Mouse (Mus musculus): ENCODE results near the gene Smyd1. TPM values are rescaled to one million over a fixed set of nuclear protein-coding genes. Genes with fewer than 3 reads are reported as not detected.

The Smyd1 gene
- polyA plus RNA-seq, 1 experiment from 2014 or later = 0.15 TPM

- Histone ChIP-seq H3K4me1 (0 out of 2 replicates have a peak, but pooled peaks cover 4% of the 10 kb centered on the region), H3K4me3 (no peak overlapping the region), H3K27me3 (ENCODE audit: poor library complexity, severe bottlenecking) (no peaks in the 10 kb centered on the region), H3K36me3 (replicated peaks) (no peaks in the 10 kb centered on the region), H3K27ac (no peak overlapping the region), H3K9me3 (no peaks in the 10 kb centered on the region)
- no peak for DNase-seq (ENCODE audit: extremely low spot score, low spot score)
- WGBS = 75% methylated on average over 6 of the region's 6 CpGs
Observed at GRCm38 (mm10) chr6:71302097-71302731, 19.8 kb downstream of the Smyd1 start.

GRCm38 (mm10) chr6:71298751-71299150, 23.3 kb downstream of the Smyd1 start:
- WGBS = 30% methylated on average over 3 of the region's 3 CpGs
- no peaks in the 10 kb centered on the region for H3K27me3 ChIP-seq (ENCODE audit: poor library complexity, severe bottlenecking)
- H3K27ac ChIP-seq = no peak overlapping the region
- H3K4me3 ChIP-seq = no peak overlapping the region
- 0 out of 2 replicates have a peak, but pooled peaks cover 4% of the 10 kb centered on the region for H3K4me1 ChIP-seq
- DNase-seq (ENCODE audit: extremely low spot score, low spot score) = peak; percentile 41
- H3K36me3 ChIP-seq (replicated peaks) = no peaks in the 10 kb centered on the region
- H3K9me3 ChIP-seq = no peaks in the 10 kb centered on the region

- Histone ChIP-seq H3K4me1 (0 out of 2 replicates have a peak, but pooled peaks cover 4% of the 10 kb centered on the region), H3K27ac (no peak overlapping the region), H3K4me3 (no peak overlapping the region), H3K27me3 (ENCODE audit: poor library complexity, severe bottlenecking) (no peaks in the 10 kb centered on the region), H3K36me3 (replicated peaks) (no peaks in the 10 kb centered on the region), H3K9me3 (no peaks in the 10 kb centered on the region)
- no peak for DNase-seq (ENCODE audit: extremely low spot score, low spot score)
- WGBS = 69% methylated on average over 2 of the region's 2 CpGs
Observed at GRCm38 (mm10) chr6:71298051-71298450, 24.0 kb downstream of the Smyd1 start.

GRCm38 (mm10) chr6:71295303-71295702, 26.7 kb downstream of the Smyd1 start:
- H3K4me1 ChIP-seq = no peaks in the 10 kb centered on the region
- H3K9me3 ChIP-seq = no peaks in the 10 kb centered on the region
- no peak for DNase-seq (ENCODE audit: extremely low spot score, low spot score)
- WGBS = 80% methylated on average over 6 of the region's 6 CpGs
- no peak overlapping the region for H3K4me3 ChIP-seq
- H3K27me3 ChIP-seq (ENCODE audit: poor library complexity, severe bottlenecking) = no peaks in the 10 kb centered on the region
- no peaks in the 10 kb centered on the region for H3K36me3 ChIP-seq (replicated peaks)
- H3K27ac ChIP-seq = no peak overlapping the region

GRCm38 (mm10) chr6:71293509-71293908, 28.5 kb downstream of the Smyd1 start:
- H3K4me3 ChIP-seq = no peak overlapping the region
- no peaks in the 10 kb centered on the region for H3K4me1 ChIP-seq
- H3K36me3 ChIP-seq (replicated peaks) = no peaks in the 10 kb centered on the region
- WGBS = 89% methylated on average over 14 of the region's 14 CpGs
- no peaks in the 10 kb centered on the region for H3K27me3 ChIP-seq (ENCODE audit: poor library complexity, severe bottlenecking)
- H3K9me3 ChIP-seq = no peaks in the 10 kb centered on the region
- H3K27ac ChIP-seq = no peak overlapping the region
- no peak for DNase-seq (ENCODE audit: extremely low spot score, low spot score)

GRCm38 (mm10) chr6:71279418-71279817, 42.6 kb downstream of the Smyd1 start:
- WGBS = 85% methylated on average over 1 of the region's 1 CpGs
- H3K27ac ChIP-seq = no peak overlapping the region
- no peaks in the 10 kb centered on the region for H3K27me3 ChIP-seq (ENCODE audit: poor library complexity, severe bottlenecking)
- H3K36me3 ChIP-seq (replicated peaks) = peaks cover 10% of the 10 kb centered on the region
- H3K4me1 ChIP-seq = no peaks in the 10 kb centered on the region
- H3K4me3 ChIP-seq = no peak overlapping the region
- no peak for DNase-seq (ENCODE audit: extremely low spot score, low spot score)
- H3K9me3 ChIP-seq = no peaks in the 10 kb centered on the region

GRCm38 (mm10) chr6:71274621-71275020, 47.4 kb downstream of the Smyd1 start:
- no peaks in the 10 kb centered on the region for H3K27me3 ChIP-seq (ENCODE audit: poor library complexity, severe bottlenecking)
- H3K4me3 ChIP-seq = no peak overlapping the region
- no peak overlapping the region for H3K27ac ChIP-seq
- DNase-seq (ENCODE audit: extremely low spot score, low spot score) = no peak
- H3K4me1 ChIP-seq = peaks cover 18% of the 10 kb centered on the region
- H3K36me3 ChIP-seq (replicated peaks) = no peaks in the 10 kb centered on the region
- 81% methylated on average over 1 of the region's 1 CpGs for WGBS
- H3K9me3 ChIP-seq = no peaks in the 10 kb centered on the region

- DNase-seq (ENCODE audit: extremely low spot score, low spot score) = no peak
- no peaks in the 10 kb centered on the region for H3K9me3 ChIP-seq
- no peaks in the 10 kb centered on the region for H3K36me3 ChIP-seq (replicated peaks)
- WGBS = 91% methylated on average over 1 of the region's 1 CpGs
- no peaks in the 10 kb centered on the region for H3K27me3 ChIP-seq (ENCODE audit: poor library complexity, severe bottlenecking)
- H3K27ac ChIP-seq = no peak overlapping the region
- no peak overlapping the region for H3K4me3 ChIP-seq
- peaks cover 18% of the 10 kb centered on the region for H3K4me1 ChIP-seq
Observed at GRCm38 (mm10) chr6:71273715-71274114, 48.3 kb downstream of the Smyd1 start.

GRCm38 (mm10) chr6:71272316-71272741, 49.7 kb downstream of the Smyd1 start:
- Histone ChIP-seq H3K27me3 (ENCODE audit: poor library complexity, severe bottlenecking) (no peaks in the 10 kb centered on the region), H3K27ac (peak overlapping the region; percentile 99), H3K36me3 (replicated peaks) (no peaks in the 10 kb centered on the region), H3K9me3 (no peaks in the 10 kb centered on the region), H3K4me3 (peak overlapping the region; percentile 94), H3K4me1 (peaks cover 18% of the 10 kb centered on the region)
- DNase-seq (ENCODE audit: extremely low spot score, low spot score) = no peak
- WGBS = 2% methylated on average over 11 of the region's 11 CpGs

GRCm38 (mm10) chr6:71271389-71272315, 50.4 kb downstream of the Smyd1 start, which contains the start of gene Krcc1:
TSS of gene Krcc1 (plus strand) at chr6:71271677.
- peak; percentile 93 for DNase-seq (ENCODE audit: extremely low spot score, low spot score)
- Histone ChIP-seq H3K4me1 (peaks cover 18% of the 10 kb centered on the region), H3K9me3 (no peaks in the 10 kb centered on the region), H3K27me3 (ENCODE audit: poor library complexity, severe bottlenecking) (no peaks in the 10 kb centered on the region), H3K4me3 (peak within 1 kb of the TSS; percentile 94), H3K27ac (peak within 1 kb of the TSS; percentile 99), H3K36me3 (replicated peaks) (no peaks in the 10 kb centered on the region)
- WGBS = under 1% methylated on average over 77 of the region's 84 CpGs

GRCm38 (mm10) chr6:71271057-71271388, 51.0 kb downstream of the Smyd1 start:
- Histone ChIP-seq H3K4me1 (peaks cover 18% of the 10 kb centered on the region), H3K4me3 (peak overlapping the region; percentile 94), H3K9me3 (no peaks in the 10 kb centered on the region), H3K27ac (peak overlapping the region; percentile 99), H3K36me3 (replicated peaks) (no peaks in the 10 kb centered on the region), H3K27me3 (ENCODE audit: poor library complexity, severe bottlenecking) (no peaks in the 10 kb centered on the region)
- DNase-seq (ENCODE audit: extremely low spot score, low spot score) = no peak
- 3% methylated on average over 8 of the region's 8 CpGs for WGBS

GRCm38 (mm10) chr6:71270301-71271056, 51.6 kb downstream of the Smyd1 start:
- Histone ChIP-seq H3K4me3 (peak overlapping the region; percentile 94), H3K4me1 (peaks cover 18% of the 10 kb centered on the region), H3K9me3 (no peaks in the 10 kb centered on the region), H3K27ac (peak overlapping the region; percentile 99), H3K36me3 (replicated peaks) (no peaks in the 10 kb centered on the region), H3K27me3 (ENCODE audit: poor library complexity, severe bottlenecking) (no peaks in the 10 kb centered on the region)
- WGBS = 35% methylated on average over 13 of the region's 14 CpGs
- peak; percentile 32 for DNase-seq (ENCODE audit: extremely low spot score, low spot score)
